Mouse (Mus musculus) liver, postnatal 0 days (tissue): ENCODE results near the gene Syn3.

Experiments used
- CTCF ChIP-seq: sonication (generic); IDR thresholded peaks from 2 replicates; pipeline ENCODE4 v1.5.1; 2016; ENCODE audit warnings: antibody characterized with exemption, low read depth
- EP300 ChIP-seq: IDR thresholded peaks from 2 replicates; pipeline ENCODE4 v1.6.1; 2016; ENCODE audit warnings: antibody characterized with exemption, low read depth, mild to moderate bottlenecking

- TF ChIP-seq CTCF (no peak), EP300 (no peak)
Measured at GRCm38 (mm10) chr10:86168084-86168483, 330.6 kb downstream of the Syn3 start.
